Mouse (Mus musculus) C2C12 (cell line): ENCODE results near the gene Tst. TPM values are rescaled to one million over a fixed set of nuclear protein-coding genes. Genes with fewer than 3 reads are reported as not detected.

Source experiments
- H3K27me3 ChIP-seq: one replicate; pipeline ENCODE4 v1.6.1; 2011; ENCODE audit not compliant: control insufficient read depth, insufficient read depth, insufficient read length
- H3K36me3 ChIP-seq: one replicate; pipeline ENCODE4 v1.6.1; 2011; ENCODE audit not compliant: control insufficient read depth, insufficient read depth
- H3K4me3 ChIP-seq: one replicate; pipeline ENCODE4 v1.5.1; 2011; ENCODE audit warnings: mild to moderate bottlenecking, control low read depth; ENCODE audit not compliant: poor library complexity, insufficient read depth, severe bottlenecking
- H3K79me2 ChIP-seq: one replicate; pipeline ENCODE4 v1.6.1; 2011; ENCODE audit not compliant: control insufficient read depth, insufficient read depth
- H3K79me3 ChIP-seq: one replicate; pipeline ENCODE4 v1.6.1; 2011; ENCODE audit warnings: low read depth, control low read depth
- H3ac ChIP-seq: one replicate; pipeline ENCODE3; 2011; ENCODE audit warnings: low read depth; ENCODE audit not compliant: control insufficient read depth, insufficient read length
- CEBPB ChIP-seq: IDR thresholded peaks from one replicate; pipeline ENCODE4 v1.6.1; 2011; ENCODE audit warnings: low read depth, mild to moderate bottlenecking, control low read depth, moderate library complexity
- CTCF ChIP-seq: IDR thresholded peaks from one replicate; pipeline ENCODE4 v1.5.1; 2011; ENCODE audit not compliant: control insufficient read depth, insufficient read depth, insufficient read length
- FOSL1 ChIP-seq: IDR thresholded peaks from one replicate; pipeline ENCODE4 v1.8.0; 2011; ENCODE audit warnings: mild to moderate bottlenecking, low read length; ENCODE audit not compliant: poor library complexity, insufficient read depth, severe bottlenecking
- MAX ChIP-seq: IDR thresholded peaks from one replicate; pipeline ENCODE4 v1.6.1; 2011; ENCODE audit warnings: mild to moderate bottlenecking, control low read depth
- MYOD1 ChIP-seq: IDR thresholded peaks from one replicate; pipeline ENCODE4 v1.6.1; 2011; ENCODE audit warnings: low read depth; ENCODE audit not compliant: control insufficient read depth, insufficient read length
- MYOG ChIP-seq: IDR thresholded peaks from one replicate; pipeline ENCODE4 v1.6.1; 2011; ENCODE audit not compliant: control insufficient read depth, insufficient read length; ENCODE audit errors: extremely low read depth
- USF1 ChIP-seq: IDR thresholded peaks from one replicate; pipeline ENCODE4 v1.6.1; 2011; ENCODE audit warnings: low read depth, mild to moderate bottlenecking, control low read depth, moderate library complexity
- polyA plus RNA-seq: library from polyadenylated mRNA; unstranded; fragments of >200 nt; fragmentation: generic; extraction: Trizol; gene quantifications from one replicate; pipeline ENCODE4 v1.2.1, GENCODE M21; 2012; ENCODE audit warnings: missing spikeins

Tst gene
- polyA plus RNA-seq, 1 experiment, result 21.4 TPM

GRCm38 (mm10) chr15:78395478-78395962, 10.2 kb downstream of the Tst start, which contains the start of gene Tex33:
Gene Tex33 (minus strand): TSS chr15:78395912.
- no peak for TF ChIP-seq USF1
- TF ChIP-seq FOSL1, result no peak
- TF ChIP-seq MYOD1, result no peak
- TF ChIP-seq CTCF, result no peak
- TF ChIP-seq CEBPB, result no peak
- no peak for TF ChIP-seq MYOG
- TF ChIP-seq MAX, result no peak
- no peak within 1 kb of the TSS for H3ac ChIP-seq
- no peaks in the 10 kb centered on the region for H3K79me2 ChIP-seq
- H3K79me3 ChIP-seq, result no peaks in the 10 kb centered on the region
- H3K36me3 ChIP-seq, result no peaks in the 10 kb centered on the region
- H3K4me3 ChIP-seq, result no peak within 1 kb of the TSS
- H3K27me3 ChIP-seq, result peaks cover 43% of the 10 kb centered on the region

GRCm38 (mm10) chr15:78390855-78391254, 14.9 kb downstream of the Tst start:
- Histone ChIP-seq H3K4me3 (no peak overlapping the region), H3K79me3 (no peaks in the 10 kb centered on the region), H3ac (no peak overlapping the region), H3K36me3 (no peaks in the 10 kb centered on the region), H3K79me2 (no peaks in the 10 kb centered on the region), H3K27me3 (peaks cover 47% of the 10 kb centered on the region)
- no peak for TF ChIP-seq MYOD1

- Histone ChIP-seq H3K4me3 (no peak overlapping the region), H3K79me2 (no peaks in the 10 kb centered on the region), H3K27me3 (peaks cover 27% of the 10 kb centered on the region), H3K36me3 (no peaks in the 10 kb centered on the region), H3ac (no peak overlapping the region), H3K79me3 (no peaks in the 10 kb centered on the region)
- TF ChIP-seq MYOG (no peak), FOSL1 (no peak), MAX (no peak), CEBPB (no peak), CTCF (no peak), USF1 (no peak), MYOD1 (no peak)
Measured at GRCm38 (mm10) chr15:78385564-78385963, 20.1 kb downstream of the Tst start.

- Histone ChIP-seq H3K36me3 (no peaks in the 10 kb centered on the region), H3ac (no peak overlapping the region), H3K79me2 (no peaks in the 10 kb centered on the region), H3K4me3 (no peak overlapping the region), H3K27me3 (peaks cover 24% of the 10 kb centered on the region), H3K79me3 (no peaks in the 10 kb centered on the region)
- no peak for TF ChIP-seq MYOG
- no peak for TF ChIP-seq USF1
- no peak for TF ChIP-seq FOSL1
- no peak for TF ChIP-seq MYOD1
- TF ChIP-seq MAX, result no peak
- no peak for TF ChIP-seq CTCF
- TF ChIP-seq CEBPB, result no peak
Measured at GRCm38 (mm10) chr15:78384220-78385116, 21.2 kb downstream of the Tst start.

- Histone ChIP-seq H3ac (no peak overlapping the region), H3K79me2 (no peaks in the 10 kb centered on the region), H3K27me3 (peaks cover 27% of the 10 kb centered on the region), H3K4me3 (no peak overlapping the region), H3K36me3 (no peaks in the 10 kb centered on the region), H3K79me3 (no peaks in the 10 kb centered on the region)
- TF ChIP-seq MYOG (no peak), USF1 (no peak), MYOD1 (no peak), CEBPB (no peak), FOSL1 (no peak), MAX (no peak), CTCF (no peak)
Measured at GRCm38 (mm10) chr15:78383450-78384219, 22.1 kb downstream of the Tst start.
